In genomic region chr9:87419376-87419775, GRCm38 (mm10) we compare ENCODE assay signal across 9 mouse cellular contexts.
DNase-seq lines count a peak whose midpoint lies in the region; ATAC-seq and TF ChIP-seq lines count a peak whose summit lies in the region.
"Had no signal": no experiment of that assay in that cellular context is flagged by ENCODE, and none has a peak within 500 bp of the region (broad histone marks: within the 10 kb centered on the region; RNA-seq: fewer than 3 reads in every experiment).

No protein-coding gene starts in this region.

- peak; percentile 91 for TF ChIP-seq CTCF in layer of hippocampus, adult 2 months (conservative IDR thresholded peaks at IDR 0.05)
- TF ChIP-seq CTCF in testis, adult 2 months (IDR thresholded peaks at IDR 0.05; ENCODE audit: control insufficient read depth, insufficient read depth, insufficient replicate concordance, low read depth, low read length) = peak; percentile 80; the same call in 1 of the 2 replicates

- no peak overlapping the region for H3K4me2 ChIP-seq in liver, embryonic 12.5 days
- H3K4me2 ChIP-seq in forebrain, embryonic 15.5 days (replicated peaks) = no peak overlapping the region
- H3K4me2 ChIP-seq: liver, embryonic 13.5 days had no signal

- H3K9ac ChIP-seq in liver, embryonic 12.5 days = no peak overlapping the region
- no peak overlapping the region for H3K9ac ChIP-seq in forebrain, embryonic 15.5 days (replicated peaks)
- H3K9ac ChIP-seq: liver, embryonic 13.5 days had no signal

- no peak overlapping the region for H3K27ac ChIP-seq in liver, embryonic 12.5 days
- H3K27ac ChIP-seq in forebrain, embryonic 15.5 days (replicated peaks) = no peak overlapping the region
- H3K27ac ChIP-seq in layer of hippocampus, adult 2 months = no peak overlapping the region
- no peak overlapping the region for H3K27ac ChIP-seq in midbrain, embryonic 10.5 days (replicated peaks)
- no peak overlapping the region for H3K27ac ChIP-seq in testis, adult 2 months (ENCODE audit: control insufficient read depth, insufficient read depth, low read depth, low read length)
- H3K27ac ChIP-seq: liver, embryonic 13.5 days had no signal

- no peaks in the 10 kb centered on the region for H3K4me1 ChIP-seq in liver, embryonic 12.5 days
- no peaks in the 10 kb centered on the region; the same call in 1 of the 2 replicates for H3K4me1 ChIP-seq in forebrain, embryonic 15.5 days
- no peaks in the 10 kb centered on the region; the same call in 1 of the 2 replicates for H3K4me1 ChIP-seq in midbrain, embryonic 10.5 days
- no peaks in the 10 kb centered on the region for H3K4me1 ChIP-seq in testis, adult 2 months (ENCODE audit: control insufficient read depth, insufficient read depth, low read length)
- H3K4me1 ChIP-seq: liver, embryonic 13.5 days had no signal

- WGBS in liver, embryonic 12.5 days (ENCODE audit: insufficient replicate concordance) = 19% methylated on average over 12 of the region's 12 CpGs
- WGBS in forebrain, embryonic 15.5 days = 8% methylated on average over 12 of the region's 12 CpGs
- WGBS in midbrain, embryonic 10.5 days = 19% methylated on average over 12 of the region's 12 CpGs

- no peaks in the 10 kb centered on the region for H3K9me3 ChIP-seq in liver, embryonic 12.5 days (replicated peaks)
- no peaks in the 10 kb centered on the region for H3K9me3 ChIP-seq in forebrain, embryonic 15.5 days
- no peaks in the 10 kb centered on the region for H3K9me3 ChIP-seq in midbrain, embryonic 10.5 days (replicated peaks)
- H3K9me3 ChIP-seq: liver, embryonic 13.5 days had no signal

- no peak overlapping the region for H3K4me3 ChIP-seq in liver, embryonic 12.5 days
- no peak overlapping the region for H3K4me3 ChIP-seq in forebrain, embryonic 15.5 days
- no peak overlapping the region for H3K4me3 ChIP-seq in layer of hippocampus, adult 2 months
- H3K4me3 ChIP-seq in midbrain, embryonic 10.5 days = no peak overlapping the region
- no peak overlapping the region for H3K4me3 ChIP-seq in testis, adult 2 months (ENCODE audit: control insufficient read depth, low read depth, low read length)
- H3K4me3 ChIP-seq: liver, embryonic 13.5 days had no signal

- H3K36me3 ChIP-seq in liver, embryonic 12.5 days = no peaks in the 10 kb centered on the region
- H3K36me3 ChIP-seq in forebrain, embryonic 15.5 days = no peaks in the 10 kb centered on the region
- no peaks in the 10 kb centered on the region for H3K36me3 ChIP-seq in midbrain, embryonic 10.5 days
- H3K36me3 ChIP-seq in testis, adult 2 months (ENCODE audit: control insufficient read depth, insufficient read depth, low read length) = no peaks in the 10 kb centered on the region
- H3K36me3 ChIP-seq: liver, embryonic 13.5 days had no signal

- no peak for TF ChIP-seq POLR2A in testis, adult 2 months (IDR thresholded peaks at IDR 0.05; ENCODE audit: control insufficient read depth, low read depth, low read length)

- no peaks in the 10 kb centered on the region for H3K27me3 ChIP-seq in liver, embryonic 12.5 days (replicated peaks)
- no peaks in the 10 kb centered on the region for H3K27me3 ChIP-seq in forebrain, embryonic 15.5 days
- peaks cover 8% of the 10 kb centered on the region; the same call in 1 of the 2 replicates for H3K27me3 ChIP-seq in midbrain, embryonic 10.5 days (ENCODE audit: low read depth, poor library complexity, severe bottlenecking)
- H3K27me3 ChIP-seq in testis, adult 2 months (ENCODE audit: control insufficient read depth, insufficient read depth, low read length) = no peaks in the 10 kb centered on the region
- H3K27me3 ChIP-seq: liver, embryonic 13.5 days had no signal

- DNase-seq in liver = peak; percentile 34
- peak; percentile 64 for DNase-seq in brain, adult 2 months (ENCODE audit: low read depth, low spot score)
- peak; percentile 70 to 71 for DNase-seq in layer of hippocampus, adult 2 months (ENCODE audit: low spot score in 2 of 2)
- peak; percentile 62 for DNase-seq in midbrain, embryonic 10.5 days (ENCODE audit: low spot score)
- DNase-seq: liver, embryonic 13.5 days had no signal

- ATAC-seq in liver, embryonic 12.5 days = no peak
- ATAC-seq in forebrain, embryonic 15.5 days (replicated peaks) = peak; percentile 87
- ATAC-seq in megakaryocyte progenitor cell, adult 5-6 weeks (replicated peaks; ENCODE audit: poor library complexity) = no peak; the same call in 1 of the 2 replicates
